Mouse (Mus musculus) midbrain, embryonic 12.5 days (tissue): ENCODE results near the gene Ptbp2. TPM values are rescaled to one million over a fixed set of nuclear protein-coding genes. Genes with fewer than 3 reads are reported as not detected.
A peak's percentile ranks its signal among the peaks of the same experiment; 100 is the strongest.

Experiments
- ATAC-seq: fragments of 200-750 bp; cut with Nextera tagmentation; 2 replicates; pipeline ENCODE4 v1.8.0; 2017; ENCODE audit warnings: low read depth, moderate TSS enrichment, moderate library complexity; ENCODE audit not compliant: low FRiP score
- H3K27ac ChIP-seq: fragments of 300-500 bp; sonication (generic); replicated peaks from 2 replicates; pipeline ENCODE4 v1.5.1; 2016; ENCODE audit warnings: mild to moderate bottlenecking
- H3K27me3 ChIP-seq: fragments of 300-500 bp; sonication (generic); 2 replicates; pipeline ENCODE4 v1.6.1; 2016; ENCODE audit warnings: mild to moderate bottlenecking
- H3K36me3 ChIP-seq: fragments of 300-500 bp; sonication (generic); 2 replicates; pipeline ENCODE4 v1.6.1; 2016
- H3K4me1 ChIP-seq: fragments of 300-500 bp; sonication (generic); 2 replicates; pipeline ENCODE4 v1.6.1; 2016
- H3K4me2 ChIP-seq: fragments of 300-500 bp; sonication (generic); replicated peaks from 2 replicates; pipeline ENCODE4 v1.6.1; 2016; ENCODE audit warnings: mild to moderate bottlenecking, moderate library complexity
- H3K4me3 ChIP-seq: fragments of 300-500 bp; sonication (generic); 2 replicates; pipeline ENCODE4 v1.5.1; 2016; ENCODE audit warnings: mild to moderate bottlenecking
- H3K9ac ChIP-seq: fragments of 300-500 bp; sonication (generic); replicated peaks from 2 replicates; pipeline ENCODE4 v1.6.1; 2016; ENCODE audit warnings: mild to moderate bottlenecking, moderate library complexity
- H3K9me3 ChIP-seq: fragments of 300-500 bp; sonication (generic); 2 replicates; pipeline ENCODE4 v1.6.1; 2016; ENCODE audit warnings: mild to moderate bottlenecking
- WGBS: fragments of 180-500 bp; shearing (Covaris S2); methylation state at CpG from one replicate; pipeline ENCODE4 v1.1.7; 2016; 5-methylcytosine and 5-hydroxymethylcytosine counted together
- polyA plus RNA-seq: library from polyadenylated mRNA; unstranded; fragments of >200 nt; fragmentation: Nextera tagmentation; extraction: Ambion mirVana; gene quantifications from 2 replicates; pipeline ENCODE4 v1.2.1, GENCODE M21; 2016

Ptbp2 gene
- polyA plus RNA-seq, 1 experiment from 2014 or later, result 343 TPM

DNA sequence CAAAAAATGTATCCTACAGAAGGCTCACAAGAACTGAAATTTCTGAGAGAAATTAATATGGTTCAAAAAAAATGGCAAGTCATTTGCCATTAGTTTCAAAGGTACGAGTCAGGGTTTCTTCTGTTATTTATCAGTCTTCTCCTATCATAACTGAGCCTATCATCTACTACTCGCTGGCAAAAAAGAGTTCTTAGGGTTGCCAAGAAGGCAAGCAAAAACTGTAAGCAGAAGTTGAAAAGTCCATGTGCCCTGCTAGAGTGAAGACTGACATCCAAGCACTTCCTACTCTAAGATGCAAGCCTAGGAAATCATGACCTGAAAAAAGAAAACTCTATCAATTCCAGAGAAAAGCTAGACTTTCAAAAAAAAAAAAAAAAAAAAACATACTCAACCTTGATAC, 20.5 kb downstream of the Ptbp2 start:
- no peaks in the 10 kb centered on the region for H3K27me3 ChIP-seq
- ATAC-seq, result no peak

DNA sequence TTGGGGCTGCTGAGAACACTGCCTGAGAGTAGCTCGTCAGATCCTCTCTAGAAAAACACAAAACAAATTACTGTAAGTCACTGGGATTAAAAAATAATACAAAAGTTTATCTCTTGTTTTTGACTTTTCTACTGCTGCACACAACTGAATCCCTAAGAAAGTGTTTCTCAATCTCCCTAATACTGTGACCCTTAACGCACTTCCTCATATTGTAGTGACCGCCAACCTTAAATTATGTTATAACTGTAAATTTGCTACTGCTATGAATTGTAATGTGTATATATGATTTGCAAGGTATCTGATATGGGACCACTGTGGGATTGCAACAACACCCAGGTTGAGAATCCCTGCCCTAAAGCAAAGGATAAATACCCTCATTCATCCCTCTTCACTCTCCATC, 22.5 kb downstream of the Ptbp2 start:
- 98% methylated on average over 3 of the region's 3 CpGs for WGBS

More for the DNA sequence above, 20.5 kb downstream of the Ptbp2 start:
- Histone ChIP-seq H3K4me2 (no peak overlapping the region), H3K9ac (no peak overlapping the region), H3K4me1 (no peaks in the 10 kb centered on the region), H3K9me3 (no peaks in the 10 kb centered on the region), H3K4me3 (no peak overlapping the region), H3K27ac (no peak overlapping the region), H3K36me3 (peaks cover 21% of the 10 kb centered on the region)
- WGBS, result 94% methylated on average over 2 of the region's 2 CpGs

DNA sequence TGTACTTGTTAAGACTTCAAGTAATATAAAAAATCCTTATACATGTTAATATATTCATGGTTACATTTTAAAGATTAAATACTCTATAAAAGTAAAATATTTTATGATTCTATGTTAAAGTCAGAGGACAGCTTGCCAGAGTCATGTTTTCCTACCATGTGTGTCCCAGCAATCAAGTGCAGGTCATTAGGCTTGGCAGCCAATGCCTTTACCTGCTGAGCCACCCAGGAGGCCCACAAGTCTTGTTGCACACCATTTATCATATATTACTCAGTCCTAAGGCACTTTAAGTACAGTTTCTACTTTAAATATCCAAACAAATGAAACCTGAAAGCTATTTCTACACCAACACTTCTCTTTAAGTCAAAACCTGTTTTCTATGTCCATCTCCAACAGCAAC, 30.5 kb downstream of the Ptbp2 start:
- H3K36me3 ChIP-seq, result peaks cover 6% of the 10 kb centered on the region; the same call in 1 of the 2 replicates
- ATAC-seq, result no peak

More for the DNA sequence above, 22.5 kb downstream of the Ptbp2 start:
- no peak overlapping the region for H3K4me3 ChIP-seq
- H3K4me1 ChIP-seq, result no peaks in the 10 kb centered on the region
- H3K36me3 ChIP-seq, result peaks cover 13% of the 10 kb centered on the region
- no peak overlapping the region for H3K4me2 ChIP-seq
- ATAC-seq, result no peak
- H3K27ac ChIP-seq, result no peak overlapping the region
- H3K9me3 ChIP-seq, result no peaks in the 10 kb centered on the region
- no peaks in the 10 kb centered on the region for H3K27me3 ChIP-seq
- H3K9ac ChIP-seq, result no peak overlapping the region

DNA sequence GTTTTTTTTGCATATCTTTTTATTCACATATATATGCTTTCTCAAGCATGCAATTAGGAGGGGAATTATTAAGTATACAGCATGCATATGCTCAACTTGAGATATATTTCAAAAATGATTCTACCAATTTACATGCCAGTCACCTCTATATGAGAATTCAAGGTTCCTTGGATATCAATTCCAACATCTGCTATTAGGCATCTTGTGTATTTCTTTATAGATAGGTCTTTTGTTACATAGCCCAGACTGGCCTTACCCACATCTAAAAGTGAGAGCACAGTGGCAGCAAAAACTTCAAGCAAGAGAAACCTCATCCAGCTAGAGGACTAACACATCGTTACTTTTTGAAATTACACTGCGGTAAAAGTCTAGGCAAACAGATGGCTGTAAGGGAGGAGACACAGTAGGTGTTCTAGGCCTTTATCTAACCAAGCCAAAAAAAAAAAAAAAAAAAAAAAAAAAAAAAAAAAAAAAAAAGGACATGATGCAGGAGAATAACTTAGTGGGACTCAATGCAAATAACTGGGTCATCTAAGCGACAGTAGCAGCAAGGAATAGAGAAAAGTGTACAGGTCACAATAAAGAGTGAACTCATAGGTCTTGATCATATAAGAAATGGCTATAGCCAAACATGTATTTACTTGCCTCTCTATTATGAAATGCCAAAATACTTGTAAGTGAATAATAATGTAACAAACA, 34.6 kb downstream of the Ptbp2 start:
- H3K4me1 ChIP-seq, result no peaks in the 10 kb centered on the region
- H3K27ac ChIP-seq, result no peak overlapping the region
- H3K9ac ChIP-seq, result no peak overlapping the region
- H3K4me2 ChIP-seq, result no peak overlapping the region
- WGBS, result 85% methylated on average over 3 of the region's 3 CpGs
- no peak for ATAC-seq
- no peaks in the 10 kb centered on the region for H3K27me3 ChIP-seq
- peaks cover 16% of the 10 kb centered on the region for H3K36me3 ChIP-seq
- no peak overlapping the region for H3K4me3 ChIP-seq
- no peaks in the 10 kb centered on the region for H3K9me3 ChIP-seq

More for the DNA sequence above, 30.5 kb downstream of the Ptbp2 start:
- Histone ChIP-seq H3K27me3 (no peaks in the 10 kb centered on the region), H3K4me1 (no peaks in the 10 kb centered on the region), H3K4me3 (no peak overlapping the region), H3K9me3 (no peaks in the 10 kb centered on the region), H3K27ac (no peak overlapping the region), H3K4me2 (no peak overlapping the region), H3K9ac (no peak overlapping the region)

DNA sequence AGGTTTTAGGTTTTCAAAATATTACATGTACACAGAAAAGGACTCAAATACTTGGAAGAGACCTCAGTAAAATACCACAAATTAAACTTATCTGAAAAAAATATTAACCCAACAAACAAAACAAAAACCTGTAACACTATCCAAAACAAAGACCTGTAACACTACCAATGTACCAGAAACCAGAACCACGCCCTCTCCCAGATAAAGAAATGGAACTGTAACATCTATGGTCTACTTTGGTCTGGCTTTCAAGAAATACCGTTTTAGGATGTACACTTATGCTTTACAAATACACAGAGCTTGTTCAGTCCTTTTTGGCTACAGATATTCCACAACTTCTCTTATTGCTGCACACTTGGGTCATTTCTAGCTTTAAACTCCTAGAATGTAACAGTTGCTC, 35.1 kb downstream of the Ptbp2 start:
- Histone ChIP-seq H3K4me1 (no peaks in the 10 kb centered on the region), H3K4me3 (no peak overlapping the region), H3K27ac (no peak overlapping the region), H3K9me3 (no peaks in the 10 kb centered on the region), H3K36me3 (peaks cover 20% of the 10 kb centered on the region), H3K27me3 (no peaks in the 10 kb centered on the region), H3K4me2 (no peak overlapping the region), H3K9ac (no peak overlapping the region)
- 93% methylated on average over 2 of the region's 2 CpGs for WGBS
- no peak for ATAC-seq

DNA sequence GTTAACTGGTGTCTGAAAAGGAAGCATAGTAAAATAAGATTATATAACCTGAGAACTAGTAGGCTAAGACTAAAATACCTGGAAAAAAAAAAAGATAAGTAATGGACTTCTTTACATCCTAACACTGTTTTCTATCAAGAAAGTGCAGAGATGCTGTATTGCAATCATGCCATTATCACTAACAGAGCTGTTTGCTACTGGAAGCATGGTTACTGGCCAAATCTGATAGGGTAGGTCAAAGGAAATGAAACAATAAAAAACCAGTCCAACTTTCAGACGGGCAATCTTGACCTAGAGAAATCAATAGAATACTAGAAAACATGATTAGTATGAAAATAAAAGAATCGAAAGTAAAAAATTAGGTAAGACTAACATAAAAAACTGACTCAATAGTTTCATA, 37.6 kb downstream of the Ptbp2 start:
- ATAC-seq, result no peak
- Histone ChIP-seq H3K4me1 (no peaks in the 10 kb centered on the region), H3K9me3 (no peaks in the 10 kb centered on the region), H3K27ac (no peak overlapping the region), H3K27me3 (no peaks in the 10 kb centered on the region), H3K4me2 (no peak overlapping the region), H3K9ac (no peak overlapping the region), H3K36me3 (peaks cover 27% of the 10 kb centered on the region), H3K4me3 (no peak overlapping the region)
- WGBS, result 94% methylated on average over 2 of the region's 2 CpGs

DNA sequence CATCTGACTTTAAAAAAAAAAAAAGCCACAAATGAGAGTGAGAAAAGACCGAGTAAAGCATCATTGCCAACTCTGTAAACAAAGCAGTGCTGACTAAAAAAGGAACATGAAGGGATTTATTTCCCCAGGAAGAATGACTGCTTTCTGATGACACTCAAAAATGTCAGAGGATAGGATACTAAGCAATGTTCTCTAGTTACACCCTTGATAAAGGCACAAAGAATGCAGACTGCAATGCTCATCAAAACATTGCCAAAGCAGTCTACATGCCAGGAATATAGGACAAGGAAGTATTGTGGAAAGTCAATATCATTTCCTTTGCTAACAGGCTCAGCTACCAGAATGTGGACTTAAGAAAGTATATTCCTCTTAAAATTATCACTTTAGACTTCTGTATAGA, 38.5 kb downstream of the Ptbp2 start:
- H3K36me3 ChIP-seq, result peaks cover 27% of the 10 kb centered on the region
- H3K27ac ChIP-seq, result no peak overlapping the region
- H3K4me1 ChIP-seq, result no peaks in the 10 kb centered on the region
- no peak for ATAC-seq
- H3K9me3 ChIP-seq, result no peaks in the 10 kb centered on the region
- no peak overlapping the region for H3K9ac ChIP-seq
- 68% methylated on average over 1 of the region's 1 CpGs for WGBS
- H3K4me2 ChIP-seq, result no peak overlapping the region
- H3K4me3 ChIP-seq, result no peak overlapping the region
- no peaks in the 10 kb centered on the region for H3K27me3 ChIP-seq

DNA sequence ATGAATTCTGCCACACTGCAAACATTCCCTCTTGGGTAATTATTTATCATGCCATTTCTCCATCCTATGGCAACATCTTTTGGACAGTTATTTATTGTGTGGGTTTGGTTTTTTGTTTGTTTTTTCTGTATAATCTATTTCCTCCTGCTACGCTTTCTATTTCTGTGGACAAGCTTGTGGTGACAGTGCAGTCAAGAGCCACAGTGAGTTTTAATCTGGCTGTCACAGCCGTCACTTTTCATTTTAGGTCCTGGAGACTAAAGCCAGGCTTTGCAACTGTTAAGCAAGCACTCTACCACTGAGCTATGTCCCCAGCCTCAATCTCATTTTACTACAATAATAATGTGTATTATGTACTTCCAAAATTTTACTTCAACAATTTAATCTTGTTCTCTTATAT, 54.4 kb downstream of the Ptbp2 start:
- no peak overlapping the region for H3K9ac ChIP-seq
- peaks cover 13% of the 10 kb centered on the region for H3K36me3 ChIP-seq
- H3K27ac ChIP-seq, result no peak overlapping the region
- H3K27me3 ChIP-seq, result no peaks in the 10 kb centered on the region
- no peak overlapping the region for H3K4me3 ChIP-seq
- no peaks in the 10 kb centered on the region for H3K9me3 ChIP-seq
- H3K4me2 ChIP-seq, result no peak overlapping the region
- H3K4me1 ChIP-seq, result no peaks in the 10 kb centered on the region
- WGBS, result 51% methylated on average over 2 of the region's 2 CpGs
- no peak for ATAC-seq

DNA sequence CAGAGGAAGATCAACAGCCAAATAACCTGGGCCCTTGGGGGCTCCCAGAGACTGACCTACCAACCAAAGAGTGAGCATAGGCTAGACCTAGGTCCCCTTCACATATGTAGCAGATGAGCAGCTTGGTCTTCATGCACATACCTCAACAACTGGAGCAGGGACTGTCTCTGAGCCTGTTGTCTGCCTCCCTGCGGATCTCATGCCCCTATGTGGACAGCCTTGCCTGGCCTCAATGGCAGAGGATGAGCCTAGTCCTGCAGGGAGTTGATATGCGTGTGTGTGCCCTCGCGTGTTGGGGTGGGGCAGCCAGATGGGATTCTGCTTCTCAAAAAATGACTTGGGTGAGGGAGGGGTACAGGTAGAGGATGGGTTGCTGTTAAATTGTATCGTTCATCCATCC, 72.2 kb downstream of the Ptbp2 start:
- ATAC-seq, result peak; percentile 54
- H3K36me3 ChIP-seq, result 0 out of 2 replicates have a peak, but pooled peaks cover 3% of the 10 kb centered on the region
- 94% methylated on average over 5 of the region's 5 CpGs for WGBS
- H3K4me2 ChIP-seq, result no peak overlapping the region
- H3K27me3 ChIP-seq, result no peaks in the 10 kb centered on the region
- no peak overlapping the region for H3K9ac ChIP-seq
- H3K4me1 ChIP-seq, result no peaks in the 10 kb centered on the region
- no peak overlapping the region for H3K27ac ChIP-seq
- no peak overlapping the region for H3K4me3 ChIP-seq
- no peaks in the 10 kb centered on the region for H3K9me3 ChIP-seq

DNA sequence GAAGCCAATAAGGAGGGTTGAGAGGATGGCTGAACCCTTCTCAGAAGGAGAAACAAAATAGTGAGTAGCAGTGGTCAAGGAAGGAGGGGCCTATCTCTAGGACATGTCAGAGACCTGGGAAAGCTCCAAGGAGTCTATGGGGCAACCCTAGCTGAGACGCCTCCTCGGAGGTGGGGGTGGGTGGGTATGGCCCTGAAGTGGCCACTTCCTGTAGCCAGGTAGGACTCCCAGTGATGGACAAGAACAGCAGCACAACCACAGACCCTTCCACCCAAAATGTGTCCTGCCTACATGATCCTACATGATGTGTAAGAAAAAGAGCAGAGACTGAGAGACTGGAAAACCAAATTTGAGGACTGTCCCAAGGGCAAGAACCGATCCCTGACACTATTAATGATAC, 72.8 kb downstream of the Ptbp2 start:
- ATAC-seq, result peak; percentile 30; the same call in 1 of the 2 replicates
- no peaks in the 10 kb centered on the region for H3K27me3 ChIP-seq
- 0 out of 2 replicates have a peak, but pooled peaks cover 3% of the 10 kb centered on the region for H3K36me3 ChIP-seq
- H3K4me2 ChIP-seq, result no peak overlapping the region
- no peak overlapping the region for H3K27ac ChIP-seq
- no peak overlapping the region for H3K9ac ChIP-seq
- H3K4me3 ChIP-seq, result no peak overlapping the region
- H3K4me1 ChIP-seq, result no peaks in the 10 kb centered on the region
- H3K9me3 ChIP-seq, result no peaks in the 10 kb centered on the region
- WGBS, result 93% methylated on average over 3 of the region's 3 CpGs

DNA sequence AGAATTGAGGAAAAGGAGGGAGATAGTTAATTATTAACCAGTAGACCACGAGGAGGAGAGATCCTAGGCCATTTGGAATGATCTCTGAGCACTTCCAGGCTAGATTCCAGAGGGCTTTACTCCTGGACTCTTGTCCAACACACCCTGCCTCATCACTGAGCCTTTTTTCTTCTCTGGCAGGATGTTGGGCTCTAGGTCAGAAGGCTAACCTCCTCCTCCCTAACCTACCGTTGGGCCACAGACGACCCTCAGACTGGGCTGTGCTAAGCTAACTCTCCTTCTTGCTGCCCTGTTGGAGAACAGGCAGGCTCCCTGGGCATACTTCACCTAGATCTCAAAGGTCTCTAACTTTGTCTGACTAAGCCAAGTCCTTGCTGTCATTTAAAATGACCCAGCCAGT, 82.8 kb downstream of the Ptbp2 start:
- no peaks in the 10 kb centered on the region for H3K27me3 ChIP-seq
- H3K4me1 ChIP-seq, result no peaks in the 10 kb centered on the region
- no peak overlapping the region for H3K4me2 ChIP-seq
- no peaks in the 10 kb centered on the region for H3K9me3 ChIP-seq
- H3K27ac ChIP-seq, result no peak overlapping the region
- no peak overlapping the region for H3K9ac ChIP-seq
- no peak for ATAC-seq
- 80% methylated on average over 3 of the region's 3 CpGs for WGBS
- no peaks in the 10 kb centered on the region for H3K36me3 ChIP-seq
- H3K4me3 ChIP-seq, result no peak overlapping the region

DNA sequence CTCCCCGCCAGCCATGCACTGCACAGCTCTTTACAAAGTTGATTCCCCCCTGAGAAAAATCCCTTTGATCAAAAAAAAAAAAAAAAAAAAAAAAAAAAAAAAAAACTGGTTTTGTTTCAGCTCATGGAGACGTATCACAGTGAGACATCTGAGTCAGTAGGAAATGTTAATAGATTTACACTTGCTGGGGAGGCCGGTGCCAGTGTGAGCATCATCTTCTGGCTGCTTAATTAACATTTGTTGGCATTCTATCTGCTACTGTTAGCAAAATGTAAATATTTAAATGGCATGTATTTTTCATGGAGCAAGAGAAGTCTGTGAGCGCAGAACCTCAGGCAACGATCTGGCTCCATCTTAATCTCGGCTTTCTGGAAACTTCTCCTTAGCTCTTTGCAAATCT, 99.5 kb downstream of the Ptbp2 start:
- Histone ChIP-seq H3K4me2 (no peak overlapping the region), H3K9ac (no peak overlapping the region), H3K36me3 (no peaks in the 10 kb centered on the region), H3K9me3 (no peaks in the 10 kb centered on the region), H3K4me3 (no peak overlapping the region), H3K4me1 (0 out of 2 replicates have a peak, but pooled peaks cover 2% of the 10 kb centered on the region), H3K27ac (no peak overlapping the region), H3K27me3 (no peaks in the 10 kb centered on the region)
- no peak for ATAC-seq
- 59% methylated on average over 6 of the region's 6 CpGs for WGBS
